ENCODE assay signal across 28 mouse cellular contexts in the genomic region with DNA sequence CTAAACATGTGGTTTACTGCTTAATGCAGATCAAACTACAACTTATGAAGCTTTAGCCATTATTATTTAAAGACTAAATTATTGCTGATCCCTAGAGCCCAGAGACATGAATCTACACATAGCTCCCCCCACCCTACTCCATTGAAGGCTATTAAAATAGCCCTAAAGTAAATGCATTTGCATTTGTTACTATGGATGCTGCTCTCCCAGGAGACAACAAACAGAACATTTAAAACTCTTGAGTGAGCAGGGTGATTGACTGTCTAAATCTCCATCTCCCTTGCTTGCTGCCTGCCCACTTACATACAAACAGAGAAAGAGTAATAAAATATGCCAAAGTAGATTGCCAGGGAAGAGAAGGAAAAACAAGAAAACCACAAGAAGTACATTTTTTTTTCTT. TPM values are rescaled to one million over a fixed set of nuclear protein-coding genes. Genes with fewer than 3 reads are reported as not detected.
DNase-seq lines count a peak whose midpoint lies in the region; ATAC-seq lines count a peak whose summit lies in the region.
"Had no signal": no experiment of that assay in that cellular context is flagged by ENCODE, and none has a peak within 500 bp of the region (broad histone marks: within the 10 kb centered on the region; RNA-seq: fewer than 3 reads in every experiment).

No protein-coding gene starts in this region.

- H3K27ac ChIP-seq in embryonic facial prominence, embryonic 14.5 days (replicated peaks; ENCODE audit: low read depth, low read length): no peak overlapping the region
- H3K27ac ChIP-seq in embryonic facial prominence, embryonic 10.5 days (replicated peaks): no peak overlapping the region
- H3K27ac ChIP-seq in midbrain, embryonic 11.5 days (ENCODE audit: low read depth, low read length): no peak overlapping the region; the same call in 1 of the 2 replicates
- no peak overlapping the region for H3K27ac ChIP-seq in midbrain, embryonic 16.5 days (ENCODE audit: low read length)
- H3K27ac ChIP-seq in midbrain, embryonic 14.5 days (replicated peaks; ENCODE audit: low read depth, low read length): no peak overlapping the region
- 0 out of 2 replicates have a peak overlapping the region, but pooled peaks have one; percentile 6 for H3K27ac ChIP-seq in neural tube, embryonic 15.5 days (replicated peaks)
- H3K27ac ChIP-seq: heart, adult 2 months; heart, embryonic 13.5 days; hindbrain, embryonic 15.5 days; intestine, embryonic 15.5 days; limb, embryonic 13.5 days; lung, embryonic 15.5 days had no signal

- H3K9me3 ChIP-seq in embryonic facial prominence, embryonic 14.5 days (ENCODE audit: control insufficient read depth, low read length): no peaks in the 10 kb centered on the region
- no peaks in the 10 kb centered on the region for H3K9me3 ChIP-seq in embryonic facial prominence, embryonic 10.5 days
- H3K9me3 ChIP-seq in midbrain, embryonic 11.5 days (ENCODE audit: control insufficient read depth, low read length): no peaks in the 10 kb centered on the region
- no peaks in the 10 kb centered on the region for H3K9me3 ChIP-seq in midbrain, embryonic 16.5 days (replicated peaks; ENCODE audit: control insufficient read depth, low read length, poor library complexity, severe bottlenecking)
- H3K9me3 ChIP-seq in midbrain, embryonic 14.5 days (ENCODE audit: control insufficient read depth, low read length): no peaks in the 10 kb centered on the region
- H3K9me3 ChIP-seq in neural tube, embryonic 15.5 days (replicated peaks): no peaks in the 10 kb centered on the region
- H3K9me3 ChIP-seq: heart, embryonic 13.5 days; hindbrain, embryonic 15.5 days; intestine, embryonic 15.5 days; limb, embryonic 13.5 days; lung, embryonic 15.5 days had no signal

- DNase-seq in embryonic facial prominence, embryonic 14.5 days (ENCODE audit: low spot score): peak; percentile 41
- no peak for DNase-seq in embryonic facial prominence, embryonic 10.5 days (ENCODE audit: low spot score)
- no peak for DNase-seq in midbrain, embryonic 11.5 days (ENCODE audit: low spot score, missing footprints)
- DNase-seq in midbrain, embryonic 14.5 days: peak; percentile 29
- no peak for DNase-seq in thymus, postnatal 14 days
- DNase-seq in urinary bladder, postnatal 14 days (ENCODE audit: low spot score): no peak
- DNase-seq: adrenal gland, adult 8-10 months; cerebellum, adult 8-10 months; cerebellum, postnatal 25 days; heart, adult 2 months; heart, postnatal 10 days; kidney, adult 2 months; kidney, postnatal 4 days; right cerebral cortex, postnatal 25 days; spleen, adult 18-20 months; thymus, adult 18-20 months; thymus, postnatal 36 days had no signal

- peaks cover 3% of the 10 kb centered on the region; the same call in 1 of the 2 replicates for H3K4me1 ChIP-seq in embryonic facial prominence, embryonic 14.5 days (ENCODE audit: control insufficient read depth, insufficient read depth, low read length)
- H3K4me1 ChIP-seq in embryonic facial prominence, embryonic 10.5 days: no peaks in the 10 kb centered on the region
- peaks cover 17% of the 10 kb centered on the region for H3K4me1 ChIP-seq in midbrain, embryonic 11.5 days (ENCODE audit: control insufficient read depth, insufficient read depth, low read length)
- H3K4me1 ChIP-seq in midbrain, embryonic 16.5 days (ENCODE audit: control insufficient read depth, insufficient read depth, low read length): peaks cover 15% of the 10 kb centered on the region
- H3K4me1 ChIP-seq in midbrain, embryonic 14.5 days (ENCODE audit: control insufficient read depth, insufficient read depth, low read length): peaks cover 24% of the 10 kb centered on the region
- peaks cover 23% of the 10 kb centered on the region for H3K4me1 ChIP-seq in neural tube, embryonic 15.5 days
- H3K4me1 ChIP-seq: heart, embryonic 13.5 days; intestine, embryonic 15.5 days had no signal

- no peak overlapping the region for H3K4me3 ChIP-seq in embryonic facial prominence, embryonic 14.5 days (ENCODE audit: low read depth, low read length)
- H3K4me3 ChIP-seq in embryonic facial prominence, embryonic 10.5 days: no peak overlapping the region
- H3K4me3 ChIP-seq in midbrain, embryonic 11.5 days (ENCODE audit: low read depth, low read length): no peak overlapping the region
- no peak overlapping the region for H3K4me3 ChIP-seq in midbrain, embryonic 16.5 days (ENCODE audit: low read depth, low read length)
- H3K4me3 ChIP-seq in midbrain, embryonic 14.5 days (replicated peaks; ENCODE audit: low read depth, low read length): no peak overlapping the region
- H3K4me3 ChIP-seq in neural tube, embryonic 15.5 days (replicated peaks): no peak overlapping the region
- H3K4me3 ChIP-seq: heart, adult 2 months; heart, embryonic 13.5 days; hindbrain, embryonic 15.5 days; intestine, embryonic 15.5 days; limb, embryonic 13.5 days; lung, embryonic 15.5 days had no signal

- H3K4me2 ChIP-seq in embryonic facial prominence, embryonic 14.5 days (ENCODE audit: low read depth, low read length): no peak overlapping the region
- no peak overlapping the region for H3K4me2 ChIP-seq in midbrain, embryonic 11.5 days
- no peak overlapping the region for H3K4me2 ChIP-seq in midbrain, embryonic 16.5 days (ENCODE audit: low read length)
- no peak overlapping the region for H3K4me2 ChIP-seq in midbrain, embryonic 14.5 days (ENCODE audit: low read length)
- H3K4me2 ChIP-seq in neural tube, embryonic 15.5 days: no peak overlapping the region
- H3K4me2 ChIP-seq: heart, embryonic 13.5 days; hindbrain, embryonic 15.5 days; intestine, embryonic 15.5 days; limb, embryonic 13.5 days; liver, embryonic 11.5 days; lung, embryonic 15.5 days had no signal

- no peaks in the 10 kb centered on the region for H3K27me3 ChIP-seq in embryonic facial prominence, embryonic 14.5 days (replicated peaks; ENCODE audit: control insufficient read depth, insufficient read depth, low read length)
- no peaks in the 10 kb centered on the region for H3K27me3 ChIP-seq in embryonic facial prominence, embryonic 10.5 days (replicated peaks; ENCODE audit: low read depth, poor library complexity, severe bottlenecking)
- H3K27me3 ChIP-seq in midbrain, embryonic 11.5 days (ENCODE audit: control insufficient read depth, insufficient read depth, low read length): no peaks in the 10 kb centered on the region
- no peaks in the 10 kb centered on the region for H3K27me3 ChIP-seq in midbrain, embryonic 16.5 days (ENCODE audit: control insufficient read depth, insufficient read depth, low read depth, low read length)
- H3K27me3 ChIP-seq in midbrain, embryonic 14.5 days (ENCODE audit: control insufficient read depth, insufficient read depth, low read length): no peaks in the 10 kb centered on the region
- no peaks in the 10 kb centered on the region for H3K27me3 ChIP-seq in neural tube, embryonic 15.5 days (replicated peaks)
- H3K27me3 ChIP-seq: CH12.LX; heart, embryonic 13.5 days; hindbrain, embryonic 15.5 days; intestine, embryonic 15.5 days; limb, embryonic 13.5 days; lung, embryonic 15.5 days had no signal

- ATAC-seq in embryonic facial prominence, embryonic 14.5 days (ENCODE audit: low read depth): 0 out of 2 replicates have a peak, but pooled peaks have one; percentile 37
- ATAC-seq in midbrain, embryonic 11.5 days (ENCODE audit: low FRiP score): peak; percentile 74
- ATAC-seq in midbrain, embryonic 16.5 days: no peak; the same call in 1 of the 2 replicates
- ATAC-seq in midbrain, embryonic 14.5 days (ENCODE audit: low FRiP score, low TSS enrichment): no peak
- ATAC-seq in neural tube, embryonic 15.5 days (ENCODE audit: low FRiP score): peak; percentile 45; the same call in 1 of the 2 replicates
- ATAC-seq: activated CD4-positive, CD25-positive, alpha-beta regulatory T cell, adult 4 months; forebrain, embryonic 14.5 days; intestine, embryonic 15.5 days had no signal

- no peak overlapping the region for H3K9ac ChIP-seq in embryonic facial prominence, embryonic 14.5 days (ENCODE audit: low read depth, low read length)
- H3K9ac ChIP-seq in midbrain, embryonic 11.5 days (ENCODE audit: low read length): no peak overlapping the region
- no peak overlapping the region for H3K9ac ChIP-seq in midbrain, embryonic 16.5 days (ENCODE audit: low read depth, low read length)
- H3K9ac ChIP-seq in midbrain, embryonic 14.5 days (replicated peaks; ENCODE audit: low read length): no peak overlapping the region
- H3K9ac ChIP-seq in neural tube, embryonic 15.5 days (replicated peaks): no peak overlapping the region
- H3K9ac ChIP-seq: heart, embryonic 13.5 days; hindbrain, embryonic 15.5 days; intestine, embryonic 15.5 days; limb, embryonic 13.5 days; lung, embryonic 15.5 days had no signal

- no peaks in the 10 kb centered on the region for H3K36me3 ChIP-seq in embryonic facial prominence, embryonic 14.5 days (ENCODE audit: control insufficient read depth, insufficient read depth, low read length)
- no peaks in the 10 kb centered on the region for H3K36me3 ChIP-seq in embryonic facial prominence, embryonic 10.5 days (replicated peaks)
- H3K36me3 ChIP-seq in midbrain, embryonic 11.5 days (ENCODE audit: control insufficient read depth, insufficient read depth, low read length): no peaks in the 10 kb centered on the region
- H3K36me3 ChIP-seq in midbrain, embryonic 16.5 days (ENCODE audit: control insufficient read depth, insufficient read depth, low read length): no peaks in the 10 kb centered on the region
- H3K36me3 ChIP-seq in midbrain, embryonic 14.5 days (ENCODE audit: control insufficient read depth, insufficient read depth, low read length): no peaks in the 10 kb centered on the region
- H3K36me3 ChIP-seq in neural tube, embryonic 15.5 days: no peaks in the 10 kb centered on the region
- H3K36me3 ChIP-seq: heart, embryonic 13.5 days; hindbrain, embryonic 15.5 days; intestine, embryonic 15.5 days; limb, embryonic 13.5 days; lung, embryonic 15.5 days had no signal

RNA-seq across cellular contexts. Expression of a gene that starts 41.4 kb away (rescaled TPM):
- 26.0 and 29.5 TPM in 2 replicates for polyA plus RNA-seq in embryonic facial prominence, embryonic 14.5 days (2014; fragmentation: Nextera tagmentation; extraction: Ambion mirVana)
- polyA plus RNA-seq in embryonic facial prominence, embryonic 10.5 days (2016; fragmentation: Nextera tagmentation; extraction: Ambion mirVana): 11.2 and 11.9 TPM in 2 replicates
- polyA plus RNA-seq in midbrain, embryonic 11.5 days (2014; fragmentation: Nextera tagmentation; extraction: Ambion mirVana): 18.9 and 24.3 TPM in 2 replicates
- polyA plus RNA-seq in midbrain, embryonic 16.5 days (2015; fragmentation: Nextera tagmentation; extraction: Ambion mirVana): 68.4 and 69.5 TPM in 2 replicates
- 77.5 and 79.7 TPM in 2 replicates for polyA plus RNA-seq in midbrain, embryonic 14.5 days (2014; fragmentation: Nextera tagmentation; extraction: Ambion mirVana)
- 55.8 and 65.4 TPM in 2 replicates for polyA plus RNA-seq in neural tube, embryonic 15.5 days (2015; fragmentation: Nextera tagmentation; extraction: Ambion mirVana)

Comparison
In these comparisons a context has a peak if more than half of its experiments do, and no peak if none do; other contexts are left out.
1. ATAC-seq: peak in embryonic facial prominence, embryonic 14.5 days (single experiment), midbrain, embryonic 11.5 days (single experiment) and neural tube, embryonic 15.5 days (single experiment); none in midbrain, embryonic 16.5 days (single experiment) and midbrain, embryonic 14.5 days (single experiment).
2. DNase-seq: peak in embryonic facial prominence, embryonic 14.5 days (single experiment) and midbrain, embryonic 14.5 days (single experiment); none in embryonic facial prominence, embryonic 10.5 days (single experiment), midbrain, embryonic 11.5 days (single experiment), thymus, postnatal 14 days (single experiment) and urinary bladder, postnatal 14 days (single experiment).